Mouse (Mus musculus) kidney, postnatal 0 days (tissue): ENCODE measurements around the gene Rwdd2a. TPM values are rescaled to one million over a fixed set of nuclear protein-coding genes. Genes with fewer than 3 reads are reported as not detected.

ENCODE experiments used
- ATAC-seq: fragments of 200-750 bp; cut with Nextera tagmentation; replicated peaks from 2 replicates; pipeline ENCODE4 v1.8.0; 2017; ENCODE audit warnings: low read depth, moderate number of reproducible peaks, moderate TSS enrichment, moderate library complexity; ENCODE audit not compliant: low FRiP score
- DNase-seq: peaks from one replicate; pipeline ENCODE4 v3.0.0-alpha.2; 2016; ENCODE audit warnings: low spot score
- H3K27ac ChIP-seq: fragments of 300-500 bp; sonication (generic); 2 replicates; pipeline ENCODE4 v1.5.1; 2014; ENCODE audit warnings: mild to moderate bottlenecking
- H3K27me3 ChIP-seq: fragments of 300-500 bp; sonication (generic); 2 replicates; pipeline ENCODE4 v1.6.1; 2014; ENCODE audit warnings: low read length, mixed read lengths; ENCODE audit not compliant: insufficient read depth
- H3K36me3 ChIP-seq: fragments of 300-500 bp; sonication (generic); 2 replicates; pipeline ENCODE4 v1.6.1; 2014; ENCODE audit warnings: low read length, mixed read lengths; ENCODE audit not compliant: insufficient read depth
- H3K4me1 ChIP-seq: fragments of 300-500 bp; sonication (generic); replicated peaks from 2 replicates; pipeline ENCODE4 v1.6.1; 2014; ENCODE audit warnings: antibody characterized with exemption, low read length, mixed read lengths; ENCODE audit not compliant: insufficient read depth
- H3K4me2 ChIP-seq: fragments of 300-500 bp; sonication (generic); 2 replicates; pipeline ENCODE4 v1.6.1; 2014; ENCODE audit warnings: mild to moderate bottlenecking, low read length, moderate library complexity, mixed read lengths
- H3K4me3 ChIP-seq: fragments of 300-500 bp; sonication (generic); replicated peaks from 2 replicates; pipeline ENCODE4 v1.5.1; 2014; ENCODE audit warnings: low read depth, low read length
- H3K9ac ChIP-seq: fragments of 300-500 bp; sonication (generic); 2 replicates; pipeline ENCODE4 v1.6.1; 2014; ENCODE audit warnings: low read depth, low read length
- H3K9me3 ChIP-seq: fragments of 300-500 bp; sonication (generic); replicated peaks from 2 replicates; pipeline ENCODE4 v1.6.1; 2016; ENCODE audit warnings: low read length, inconsistent platforms, mixed read lengths
- CTCF ChIP-seq: IDR thresholded peaks from 2 replicates; pipeline ENCODE4 v1.5.1; 2016; ENCODE audit warnings: antibody characterized with exemption, low read depth, mild to moderate bottlenecking, moderate library complexity
- WGBS: fragments of 180-500 bp; shearing (Covaris S2); extraction: QIAGEN DNeasy Blood & Tissue Kit; methylation state at CpG from one replicate; pipeline ENCODE4 v1.1.7; 2014; 5-methylcytosine and 5-hydroxymethylcytosine counted together
- polyA plus RNA-seq: library from polyadenylated mRNA; unstranded; fragments of >200 nt; fragmentation: Nextera tagmentation; extraction: Ambion mirVana; gene quantifications from 2 replicates; pipeline ENCODE4 v1.2.1, GENCODE M21; 2015

Rwdd2a gene
- polyA plus RNA-seq, 1 experiment from 2014 or later: 5.4 TPM

GRCm38 (mm10) chr9:86605776-86606175 lies 34.0 kb downstream of the Rwdd2a start:
- H3K4me2 ChIP-seq: no peak overlapping the region
- H3K36me3 ChIP-seq: no peaks in the 10 kb centered on the region
- DNase-seq (no peak), ATAC-seq (no peak)
- H3K4me1 ChIP-seq: no peaks in the 10 kb centered on the region
- no peak for TF ChIP-seq CTCF
- no peak overlapping the region for H3K27ac ChIP-seq
- 75% methylated on average over 6 of the region's 6 CpGs for WGBS
- no peak overlapping the region for H3K9ac ChIP-seq
- H3K4me3 ChIP-seq: no peak overlapping the region
- no peaks in the 10 kb centered on the region for H3K27me3 ChIP-seq
- H3K9me3 ChIP-seq: no peaks in the 10 kb centered on the region

DNA sequence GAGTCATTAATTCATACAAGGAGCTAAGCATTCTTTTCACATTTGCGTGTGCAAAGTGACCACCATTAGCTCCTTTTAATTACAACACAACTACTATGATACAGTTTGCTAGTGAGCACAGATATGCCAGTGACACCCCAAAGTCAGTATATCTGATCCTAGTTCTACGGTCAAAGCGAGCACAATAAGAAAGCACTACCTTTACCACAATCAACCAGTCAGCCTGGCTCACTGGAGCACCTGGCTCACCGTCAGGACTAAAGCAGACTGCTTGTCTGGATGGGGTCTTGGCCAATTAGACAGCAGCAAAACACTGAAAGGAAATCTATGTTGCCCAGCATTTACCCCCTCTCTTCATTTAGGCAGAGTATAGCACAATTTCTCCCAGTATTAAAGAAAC lies 40.3 kb downstream of the Rwdd2a start:
- 89% methylated on average over 4 of the region's 4 CpGs for WGBS
- H3K27ac ChIP-seq: no peak overlapping the region
- ATAC-seq: no peak
- H3K9me3 ChIP-seq: no peaks in the 10 kb centered on the region
- no peaks in the 10 kb centered on the region for H3K4me1 ChIP-seq
- TF ChIP-seq CTCF: no peak
- DNase-seq: no peak
- H3K36me3 ChIP-seq: no peaks in the 10 kb centered on the region
- no peaks in the 10 kb centered on the region for H3K27me3 ChIP-seq
- no peak overlapping the region for H3K4me2 ChIP-seq
- no peak overlapping the region for H3K9ac ChIP-seq
- no peak overlapping the region for H3K4me3 ChIP-seq

GRCm38 (mm10) chr9:86615765-86616164 lies 44.0 kb downstream of the Rwdd2a start:
- H3K9me3 ChIP-seq: no peaks in the 10 kb centered on the region
- H3K36me3 ChIP-seq: no peaks in the 10 kb centered on the region
- H3K4me1 ChIP-seq: no peaks in the 10 kb centered on the region
- no peak for ATAC-seq
- no peaks in the 10 kb centered on the region for H3K27me3 ChIP-seq
- no peak for DNase-seq
- WGBS: 76% methylated on average over 1 of the region's 1 CpGs
- no peak overlapping the region for H3K4me3 ChIP-seq
- no peak overlapping the region for H3K27ac ChIP-seq
- H3K4me2 ChIP-seq: no peak overlapping the region
- H3K9ac ChIP-seq: no peak overlapping the region
- no peak for TF ChIP-seq CTCF

DNA sequence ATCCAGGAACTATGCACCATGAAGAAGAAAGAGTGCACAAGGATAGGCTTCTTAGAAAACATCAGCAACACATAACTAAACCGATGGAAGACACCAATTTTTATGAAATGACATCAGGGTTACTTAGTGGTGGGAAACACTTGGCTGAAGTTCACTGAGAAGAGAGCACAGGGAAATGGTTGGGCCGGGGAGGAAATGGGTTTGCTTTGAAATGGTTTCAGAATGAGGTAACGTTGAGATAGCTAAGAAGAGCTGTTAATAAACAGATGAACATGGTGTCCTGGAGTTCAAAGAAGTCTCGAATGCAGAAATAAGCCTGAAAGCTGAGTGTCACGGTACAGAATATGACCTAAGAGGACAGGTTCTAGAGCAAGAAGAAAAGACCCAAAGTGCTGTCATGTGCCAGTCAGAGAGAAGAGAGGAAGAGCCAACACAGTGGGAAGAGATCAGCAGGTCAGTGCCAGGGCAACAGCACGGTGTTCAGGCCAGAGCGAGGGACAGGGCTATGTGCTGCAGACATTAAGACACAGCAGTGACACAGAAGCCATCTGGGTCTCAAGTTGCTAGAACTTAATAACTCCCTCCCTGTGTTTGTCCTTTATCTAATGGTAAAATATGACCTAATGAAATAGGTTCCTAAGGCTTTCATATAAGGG lies 46.2 kb downstream of the Rwdd2a start:
- Histone ChIP-seq H3K9ac (no peak overlapping the region), H3K4me2 (no peak overlapping the region), H3K4me1 (no peaks in the 10 kb centered on the region), H3K27me3 (no peaks in the 10 kb centered on the region), H3K36me3 (no peaks in the 10 kb centered on the region), H3K4me3 (no peak overlapping the region), H3K27ac (no peak overlapping the region), H3K9me3 (no peaks in the 10 kb centered on the region)
- DNase-seq (no peak), ATAC-seq (no peak)
- 72% methylated on average over 7 of the region's 7 CpGs for WGBS
- no peak for TF ChIP-seq CTCF

- Histone ChIP-seq H3K4me2 (no peak overlapping the region), H3K4me1 (no peaks in the 10 kb centered on the region), H3K4me3 (no peak overlapping the region), H3K27me3 (no peaks in the 10 kb centered on the region), H3K9me3 (no peaks in the 10 kb centered on the region), H3K36me3 (no peaks in the 10 kb centered on the region), H3K9ac (no peak overlapping the region), H3K27ac (no peak overlapping the region)
- ATAC-seq: no peak
- no peak for TF ChIP-seq CTCF
- WGBS: 69% methylated on average over 10 of the region's 10 CpGs
- DNase-seq: no peak
These were observed 47.7 kb downstream of the Rwdd2a start for GRCm38 (mm10) chr9:86619341-86620139.

- no peak for ATAC-seq
- H3K27ac ChIP-seq: no peak overlapping the region
- H3K4me3 ChIP-seq: no peak overlapping the region
- DNase-seq: no peak
- TF ChIP-seq CTCF: no peak
- no peaks in the 10 kb centered on the region for H3K9me3 ChIP-seq
- no peak overlapping the region for H3K9ac ChIP-seq
- H3K4me2 ChIP-seq: no peak overlapping the region
- H3K27me3 ChIP-seq: no peaks in the 10 kb centered on the region
- no peaks in the 10 kb centered on the region for H3K4me1 ChIP-seq
- WGBS: 88% methylated on average over 2 of the region's 2 CpGs
- H3K36me3 ChIP-seq: no peaks in the 10 kb centered on the region
These were observed 50.3 kb downstream of the Rwdd2a start for GRCm38 (mm10) chr9:86622062-86622461.
